In the genomic region with DNA sequence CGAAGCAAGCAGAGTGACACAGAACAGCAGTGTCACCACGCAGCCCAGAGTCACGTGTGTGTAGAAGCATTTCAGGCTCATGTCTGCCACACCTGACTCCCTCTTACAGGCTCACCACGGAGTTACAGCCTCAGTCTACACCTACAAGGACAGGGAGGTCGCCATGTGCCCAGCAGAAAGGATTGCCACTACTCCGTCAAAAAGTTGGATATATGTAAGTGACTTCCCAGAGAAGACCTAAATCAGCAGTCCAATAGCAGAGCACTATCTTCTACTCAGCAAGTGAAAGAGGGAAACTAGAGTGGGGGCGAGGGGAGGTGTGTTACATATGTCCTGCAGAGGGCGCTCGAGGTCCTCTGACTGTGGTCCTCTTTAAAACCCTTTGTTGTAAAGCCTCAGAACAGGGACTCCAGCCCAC, we compare ENCODE assay signal across 8 mouse cellular contexts. TPM values are rescaled to one million over a fixed set of nuclear protein-coding genes. Genes with fewer than 3 reads are reported as not detected.
DNase-seq lines count a peak whose midpoint lies in the region; ATAC-seq and TF ChIP-seq lines count a peak whose summit lies in the region.

No protein-coding gene starts in this region.

- peak; percentile 94 for DNase-seq in midbrain, embryonic 11.5 days (ENCODE audit: low spot score, missing footprints)
- no peak for DNase-seq in Patski (ENCODE audit: low read depth, low spot score)
- DNase-seq in cerebellum, adult 9-11 months, result peak; percentile 28
- DNase-seq in liver, result peak; percentile 75
- DNase-seq in retina, postnatal 1 day, result peak; percentile 88
- DNase-seq in ovary, adult 18-20 months (ENCODE audit: low spot score), result no peak

- no peaks in the 10 kb centered on the region for H3K36me3 ChIP-seq in midbrain, embryonic 11.5 days (ENCODE audit: control insufficient read depth, insufficient read depth, low read length)
- no peaks in the 10 kb centered on the region for H3K36me3 ChIP-seq in midbrain, embryonic 13.5 days
- no peaks in the 10 kb centered on the region for H3K36me3 ChIP-seq in heart, embryonic 15.5 days

- ATAC-seq in midbrain, embryonic 11.5 days (ENCODE audit: low FRiP score), result peak; percentile 22; the same call in 1 of the 2 replicates
- no peak for ATAC-seq in midbrain, embryonic 13.5 days
- ATAC-seq in Patski, result no peak
- ATAC-seq in heart, embryonic 15.5 days (replicated peaks; ENCODE audit: insufficient number of reproducible peaks, insufficient read depth, low FRiP score, low read depth), result no peak

- peaks cover 11% of the 10 kb centered on the region for H3K4me1 ChIP-seq in midbrain, embryonic 11.5 days (ENCODE audit: control insufficient read depth, insufficient read depth, low read length)
- H3K4me1 ChIP-seq in midbrain, embryonic 13.5 days (replicated peaks), result peaks cover 25% of the 10 kb centered on the region
- peaks cover 19% of the 10 kb centered on the region for H3K4me1 ChIP-seq in heart, embryonic 15.5 days (replicated peaks)

- CTCF ChIA-PET in Patski (lab: Charles Lee), result interaction anchor here (1.3 to 5.8 kb wide), 2 partner anchors 84 to 89 kb away, joined by 3 to 64 read pairs; no protein-coding TSS in a partner anchor

- H3K9ac ChIP-seq in midbrain, embryonic 11.5 days (ENCODE audit: low read length), result no peak overlapping the region
- no peak overlapping the region for H3K9ac ChIP-seq in midbrain, embryonic 13.5 days (replicated peaks)
- no peak overlapping the region for H3K9ac ChIP-seq in heart, embryonic 15.5 days

- in situ Hi-C loops in Patski (cut with MboI; ENCODE audit: low pct_unique_long_range_greater_than_20kb), result loop anchor here (5.0 to 25.0 kb wide), 2 partner anchors 86 to 376 kb away; no protein-coding TSS in a partner anchor

- H3K27ac ChIP-seq in midbrain, embryonic 11.5 days (ENCODE audit: low read depth, low read length), result no peak overlapping the region
- H3K27ac ChIP-seq in midbrain, embryonic 13.5 days, result no peak overlapping the region
- 0 out of 2 replicates have a peak overlapping the region, but pooled peaks have one; percentile 9 for H3K27ac ChIP-seq in heart, embryonic 15.5 days

- H3K4me2 ChIP-seq in midbrain, embryonic 11.5 days, result no peak overlapping the region
- H3K4me2 ChIP-seq in midbrain, embryonic 13.5 days (replicated peaks), result no peak overlapping the region
- H3K4me2 ChIP-seq in heart, embryonic 15.5 days, result peak overlapping the region; percentile 48

- no peaks in the 10 kb centered on the region for H3K27me3 ChIP-seq in midbrain, embryonic 11.5 days (ENCODE audit: control insufficient read depth, insufficient read depth, low read length)
- H3K27me3 ChIP-seq in midbrain, embryonic 13.5 days, result no peaks in the 10 kb centered on the region
- no peaks in the 10 kb centered on the region for H3K27me3 ChIP-seq in Patski
- H3K27me3 ChIP-seq in heart, embryonic 15.5 days, result 0 out of 2 replicates have a peak, but pooled peaks cover 7% of the 10 kb centered on the region

- H3K4me3 ChIP-seq in midbrain, embryonic 11.5 days (ENCODE audit: low read depth, low read length), result no peak overlapping the region
- H3K4me3 ChIP-seq in midbrain, embryonic 13.5 days (replicated peaks), result no peak overlapping the region
- H3K4me3 ChIP-seq in heart, embryonic 15.5 days, result 0 out of 2 replicates have a peak overlapping the region, but pooled peaks have one; percentile 11

- POLR2A ChIA-PET in Patski (lab: Charles Lee), result no interaction called here

- H3K9me3 ChIP-seq in midbrain, embryonic 11.5 days (ENCODE audit: control insufficient read depth, low read length), result no peaks in the 10 kb centered on the region
- H3K9me3 ChIP-seq in midbrain, embryonic 13.5 days, result no peaks in the 10 kb centered on the region
- no peaks in the 10 kb centered on the region for H3K9me3 ChIP-seq in heart, embryonic 15.5 days (replicated peaks)

- peak; percentile 79 for TF ChIP-seq CTCF in Patski (IDR thresholded peaks at IDR 0.05)

- WGBS in midbrain, embryonic 11.5 days, result 18% methylated on average over 9 of the region's 9 CpGs
- WGBS in midbrain, embryonic 13.5 days, result 22% methylated on average over 9 of the region's 9 CpGs
- WGBS in heart, embryonic 15.5 days, result 8% methylated on average over 9 of the region's 9 CpGs

RNA-seq across cellular contexts. Expression of gene Wdr61, which starts 2.0 kb away (rescaled TPM):
- polyA plus RNA-seq in midbrain, embryonic 11.5 days (2014; fragmentation: Nextera tagmentation; extraction: Ambion mirVana), result 179 and 181 TPM in 2 replicates
- 119 and 120 TPM in 2 replicates for polyA plus RNA-seq in midbrain, embryonic 13.5 days (2015; fragmentation: Nextera tagmentation; extraction: Ambion mirVana)
- 90.0 TPM for polyA plus RNA-seq in Patski (2021)
- 92.7 and 93.2 TPM in 2 replicates for polyA plus RNA-seq in heart, embryonic 15.5 days (2015; fragmentation: Nextera tagmentation; extraction: Ambion mirVana)

RNA-seq across cellular contexts. Expression of gene Crabp1, which starts 28.3 kb away (rescaled TPM):
- 1,135 and 1,165 TPM in 2 replicates for polyA plus RNA-seq in midbrain, embryonic 11.5 days (2014; fragmentation: Nextera tagmentation; extraction: Ambion mirVana)
- polyA plus RNA-seq in midbrain, embryonic 13.5 days (2015; fragmentation: Nextera tagmentation; extraction: Ambion mirVana), result 83.3 and 117 TPM in 2 replicates
- polyA plus RNA-seq in Patski (2021), result not detected
- polyA plus RNA-seq in heart, embryonic 15.5 days (2015; fragmentation: Nextera tagmentation; extraction: Ambion mirVana), result 9.1 and 23.6 TPM in 2 replicates

RNA-seq across cellular contexts. Expression of gene Dnaja4, which starts 37.6 kb away (rescaled TPM):
- polyA plus RNA-seq in midbrain, embryonic 11.5 days (2014; fragmentation: Nextera tagmentation; extraction: Ambion mirVana), result 4.0 and 4.7 TPM in 2 replicates
- 2.9 and 3.0 TPM in 2 replicates for polyA plus RNA-seq in midbrain, embryonic 13.5 days (2015; fragmentation: Nextera tagmentation; extraction: Ambion mirVana)
- polyA plus RNA-seq in Patski (2021), result 19.6 TPM
- 25.8 and 27.8 TPM in 2 replicates for polyA plus RNA-seq in heart, embryonic 15.5 days (2015; fragmentation: Nextera tagmentation; extraction: Ambion mirVana)

Comparison
In these comparisons a context has a peak if more than half of its experiments do, and no peak if none do; other contexts are left out.
1. DNase-seq: peak in midbrain, embryonic 11.5 days (single experiment), cerebellum, adult 9-11 months (single experiment), liver (single experiment) and retina, postnatal 1 day (single experiment); none in Patski (single experiment) and ovary, adult 18-20 months (single experiment).